Mouse (Mus musculus) cerebellum, adult 18-20 months (tissue): ENCODE results near the gene Gemin7.

Experiments used
- DNase-seq, 2 experiments: peaks; one replicate each; pipeline ENCODE4 v3.0.0; 2021

The Gemin7 gene

DNA sequence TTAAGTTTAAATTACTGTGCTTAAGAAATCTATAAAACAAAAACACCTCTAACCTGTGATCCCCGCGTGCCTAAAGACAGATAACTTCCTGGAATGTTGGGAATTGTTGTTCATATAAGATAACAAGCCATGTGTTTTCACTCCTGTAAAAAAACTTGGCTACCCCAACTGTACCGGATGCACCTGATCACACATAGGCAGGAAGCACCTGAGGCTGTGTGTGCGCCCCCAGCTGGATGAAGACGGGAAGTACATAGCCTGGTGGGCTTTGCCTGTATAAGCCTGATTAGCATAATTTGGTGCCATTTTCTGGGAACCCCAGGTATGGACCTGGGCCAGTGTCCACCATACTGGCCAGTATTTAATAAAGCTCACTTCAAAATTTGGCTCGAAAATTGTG lies 33.8 kb downstream of the Gemin7 start:
- no peak for DNase-seq

GRCm38 (mm10) chr7:19542155-19542691 lies 35.2 kb downstream of the Gemin7 start:
- DNase-seq, result peak; percentile 64 to 69

- DNase-seq, result no peak
These were observed 35.7 kb downstream of the Gemin7 start for GRCm38 (mm10) chr7:19541681-19542154.

GRCm38 (mm10) chr7:19540771-19541566 lies 36.4 kb downstream of the Gemin7 start:
- DNase-seq, result peak in 1 of 2 experiments; percentile 57

GRCm38 (mm10) chr7:19534676-19535075 lies 42.7 kb downstream of the Gemin7 start:
- no peak for DNase-seq

GRCm38 (mm10) chr7:19532240-19532639 lies 45.2 kb downstream of the Gemin7 start:
- DNase-seq, result no peak

GRCm38 (mm10) chr7:19531077-19531476 lies 46.3 kb downstream of the Gemin7 start:
- no peak for DNase-seq

GRCm38 (mm10) chr7:19525105-19525481 lies 52.3 kb downstream of the Gemin7 start:
- no peak for DNase-seq

GRCm38 (mm10) chr7:19524420-19525104 lies 52.8 kb downstream of the Gemin7 start:
- no peak for DNase-seq

- DNase-seq, result peak; percentile 41 to 42
These were observed 53.5 kb downstream of the Gemin7 start for GRCm38 (mm10) chr7:19523757-19524419.

DNA sequence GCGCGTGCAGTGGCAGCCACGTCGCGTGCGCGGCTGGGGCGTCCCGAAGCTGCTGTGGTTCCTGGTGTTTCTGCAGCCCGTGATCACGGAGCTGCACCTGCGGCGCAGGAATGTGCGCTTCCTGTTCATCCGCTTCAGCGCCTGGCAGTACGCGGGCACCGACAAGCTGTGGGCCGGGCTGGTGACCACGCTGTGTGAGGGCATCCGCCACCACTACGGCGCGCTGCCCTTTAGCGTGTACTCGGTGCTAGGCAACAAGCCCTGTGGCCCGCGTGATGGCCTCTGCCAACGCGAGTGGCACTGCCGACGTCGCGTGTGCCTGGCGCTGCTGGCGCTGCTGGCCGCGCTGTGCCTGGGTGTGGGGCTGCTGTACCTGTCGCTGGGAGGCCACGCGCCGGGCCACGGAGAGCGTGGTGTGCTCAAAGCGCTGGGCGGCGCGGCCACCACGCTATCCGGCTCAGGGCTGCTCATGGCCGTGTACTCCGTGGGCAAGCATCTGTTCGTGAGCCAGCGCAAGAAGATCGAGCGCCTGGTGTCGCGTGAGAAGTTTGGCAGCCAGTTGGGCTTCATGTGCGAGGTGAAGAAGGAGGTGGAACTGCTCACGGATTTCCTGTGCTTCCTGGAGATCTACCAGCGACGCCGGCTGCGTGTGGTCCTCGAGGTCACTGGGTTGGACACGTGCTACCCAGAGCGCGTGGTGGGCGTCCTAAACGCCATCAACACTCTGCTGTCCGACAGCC lies 54.2 kb downstream of the Gemin7 start:
- DNase-seq, result no peak

- peak in 1 of 2 experiments; percentile 3 for DNase-seq
These were observed 57.4 kb downstream of the Gemin7 start for GRCm38 (mm10) chr7:19520032-19520431.

DNA sequence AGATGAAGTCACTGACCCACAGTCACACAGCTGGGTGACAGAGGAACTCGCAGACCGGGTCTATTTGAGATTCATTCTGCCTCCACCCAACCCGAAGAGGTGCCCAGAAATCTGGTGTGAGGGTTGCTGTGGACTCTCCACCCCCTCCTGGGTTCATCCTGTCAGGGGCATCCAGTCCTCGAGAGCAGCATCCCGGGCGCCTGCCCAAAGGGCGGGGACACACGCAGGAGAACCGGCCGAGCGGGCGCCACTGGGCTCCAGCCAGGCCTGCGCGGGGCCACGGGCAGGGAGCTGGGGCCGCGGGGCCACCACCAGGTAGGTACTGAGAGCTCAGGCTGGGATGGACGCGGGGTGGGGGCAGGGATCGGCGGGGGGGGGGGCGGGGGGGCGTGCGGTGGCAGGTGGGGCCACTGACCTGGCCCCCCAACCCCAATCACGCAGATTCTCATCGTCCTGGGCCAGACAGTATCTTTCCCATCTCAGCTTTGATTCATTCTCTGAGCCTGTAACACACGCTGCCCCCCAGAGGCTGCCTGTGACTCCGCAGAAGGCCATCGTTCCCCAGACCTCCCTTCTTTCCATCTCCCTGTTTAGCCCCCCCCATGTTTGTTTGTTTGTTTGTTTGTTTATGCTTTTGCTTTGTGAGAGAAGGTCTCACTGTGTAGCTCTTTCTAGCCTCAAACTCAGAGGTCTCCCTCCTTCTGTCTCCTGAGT lies 59.6 kb downstream of the Gemin7 start, which contains the start of gene Nkpd1:
TSS of gene Nkpd1 (plus strand) at position 187 of the 714 bp plus-strand sequence.
- DNase-seq, result peak; percentile 63 to 67
